Mouse (Mus musculus): ENCODE results near the gene Mamstr. TPM values are rescaled to one million over a fixed set of nuclear protein-coding genes. Genes with fewer than 3 reads are reported as not detected.

Gene Mamstr
- polyA plus RNA-seq, 1 experiment: not detected

DNA sequence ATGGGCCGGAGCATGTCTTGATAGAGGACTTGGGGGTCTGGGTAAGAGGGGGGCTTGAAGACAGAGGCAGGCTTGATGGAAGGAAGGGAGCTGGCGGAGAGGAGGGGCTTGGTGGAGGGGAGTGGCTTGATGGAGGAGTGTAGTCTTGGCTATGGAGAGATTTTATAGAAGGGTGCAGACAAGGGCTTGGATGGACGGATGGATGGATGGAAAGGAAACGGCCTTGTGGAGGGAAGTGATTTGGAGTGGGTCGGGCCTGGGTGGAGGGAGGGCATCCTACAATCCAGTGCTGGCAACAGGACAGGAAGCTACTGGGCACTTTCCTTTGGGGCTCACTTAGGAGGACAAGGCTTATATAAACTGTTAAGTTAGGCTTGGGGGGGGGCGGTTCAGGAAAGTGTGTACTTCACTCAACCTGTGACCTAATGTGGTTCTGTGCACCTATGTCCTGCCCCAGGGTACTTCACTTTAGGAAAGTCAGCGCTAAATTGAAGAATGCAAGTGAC lies 13.2 kb upstream of the Mamstr start:
- peaks cover 31% of the 10 kb centered on the region for H3K9me3 ChIP-seq
- TF ChIP-seq FLI1 (IDR thresholded peaks at IDR 0.05; ENCODE audit: low read length): no peak
- no peak for TF ChIP-seq GATA1 (IDR thresholded peaks at IDR 0.05; ENCODE audit: borderline replicate concordance, low read length)
- peaks cover 80% of the 10 kb centered on the region for H3K27me3 ChIP-seq (replicated peaks)
- peaks cover 34% of the 10 kb centered on the region for H3K4me1 ChIP-seq
- no peak overlapping the region for H3K4me3 ChIP-seq (replicated peaks)
- H3K36me3 ChIP-seq (replicated peaks; ENCODE audit: low read length): no peaks in the 10 kb centered on the region

DNA sequence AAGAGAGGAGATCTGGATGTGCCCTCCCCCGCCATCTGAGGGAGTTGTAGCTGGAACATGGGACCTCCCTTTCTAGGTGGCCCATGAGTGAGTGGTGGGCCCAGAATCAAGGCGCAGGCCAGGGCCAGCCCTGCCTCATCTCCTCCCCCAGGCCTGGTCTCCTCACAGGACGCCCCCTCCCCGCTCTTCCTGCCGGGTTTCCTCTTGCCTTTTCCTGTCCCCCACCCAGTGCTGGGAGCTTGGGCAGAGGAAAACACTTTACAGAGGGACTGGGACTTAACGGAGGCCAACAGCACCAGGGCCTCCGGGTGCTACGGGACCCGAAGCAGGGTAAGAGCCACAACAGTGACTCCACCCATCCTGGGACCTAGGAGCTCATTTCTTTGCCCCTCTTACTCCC lies 12.5 kb upstream of the Mamstr start, which contains the start of gene Rasip1:
Rasip1 (plus strand) TSS at position 228 of the 400 bp plus-strand sequence.
- TF ChIP-seq GATA1 (IDR thresholded peaks at IDR 0.05; ENCODE audit: borderline replicate concordance, low read length): no peak
- TF ChIP-seq FLI1 (IDR thresholded peaks at IDR 0.05; ENCODE audit: low read length): no peak
- Histone ChIP-seq H3K4me1 (peaks cover 33% of the 10 kb centered on the region), H3K9me3 (peaks cover 34% of the 10 kb centered on the region), H3K4me3 (replicated peaks) (peak within 1 kb of the TSS; percentile 91), H3K27me3 (replicated peaks) (peaks cover 83% of the 10 kb centered on the region), H3K36me3 (replicated peaks; ENCODE audit: low read length) (no peaks in the 10 kb centered on the region)

- H3K27me3 ChIP-seq (replicated peaks): peaks cover 78% of the 10 kb centered on the region
- TF ChIP-seq FLI1 (IDR thresholded peaks at IDR 0.05; ENCODE audit: low read length) (no peak), GATA1 (IDR thresholded peaks at IDR 0.05; ENCODE audit: borderline replicate concordance, low read length) (no peak)
- peak overlapping the region; percentile 91 for H3K4me3 ChIP-seq (replicated peaks)
- H3K9me3 ChIP-seq: peaks cover 31% of the 10 kb centered on the region
- H3K36me3 ChIP-seq (replicated peaks; ENCODE audit: low read length): no peaks in the 10 kb centered on the region
- H3K4me1 ChIP-seq: peaks cover 33% of the 10 kb centered on the region
These were observed 11.1 kb upstream of the Mamstr start for GRCm38 (mm10) chr7:45628364-45629294.

GRCm38 (mm10) chr7:45630064-45630907 lies 9.5 kb upstream of the Mamstr start:
- no peak for TF ChIP-seq FLI1 (IDR thresholded peaks at IDR 0.05; ENCODE audit: low read length)
- TF ChIP-seq GATA1 (IDR thresholded peaks at IDR 0.05; ENCODE audit: borderline replicate concordance, low read length): no peak
- peaks cover 27% of the 10 kb centered on the region for H3K9me3 ChIP-seq
- peaks cover 39% of the 10 kb centered on the region for H3K4me1 ChIP-seq
- peaks cover 62% of the 10 kb centered on the region for H3K27me3 ChIP-seq (replicated peaks)
- no peaks in the 10 kb centered on the region for H3K36me3 ChIP-seq (replicated peaks; ENCODE audit: low read length)
- no peak overlapping the region for H3K4me3 ChIP-seq (replicated peaks)

DNA sequence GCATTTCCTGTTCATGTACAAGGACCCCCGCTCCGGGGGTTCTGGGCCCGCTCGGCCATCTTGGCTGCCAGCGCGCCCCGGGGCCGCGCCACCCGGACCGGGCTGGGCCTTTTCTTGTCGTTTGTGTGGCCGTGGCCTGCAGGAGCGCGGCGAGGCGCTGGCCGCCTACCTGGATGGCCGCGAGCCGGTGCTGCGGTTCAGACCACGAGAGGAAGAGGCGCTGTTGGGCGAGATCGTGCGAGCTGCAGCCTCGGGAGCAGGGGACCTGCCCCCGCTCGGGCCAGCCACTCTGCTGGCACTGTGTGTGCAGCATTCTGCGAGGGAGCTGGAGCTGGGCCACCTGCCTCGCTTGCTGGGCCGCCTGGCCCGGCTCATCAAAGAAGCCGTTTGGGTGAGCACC lies 7.3 kb upstream of the Mamstr start:
- Histone ChIP-seq H3K27me3 (replicated peaks) (peaks cover 43% of the 10 kb centered on the region), H3K4me1 (peaks cover 34% of the 10 kb centered on the region), H3K4me3 (replicated peaks) (no peak overlapping the region), H3K9me3 (peaks cover 35% of the 10 kb centered on the region), H3K36me3 (replicated peaks; ENCODE audit: low read length) (no peaks in the 10 kb centered on the region)
- no peak for TF ChIP-seq FLI1 (IDR thresholded peaks at IDR 0.05; ENCODE audit: low read length)
- no peak for TF ChIP-seq GATA1 (IDR thresholded peaks at IDR 0.05; ENCODE audit: borderline replicate concordance, low read length)

GRCm38 (mm10) chr7:45634946-45635681 lies 4.7 kb upstream of the Mamstr start:
- peak overlapping the region; percentile 21 for H3K4me3 ChIP-seq (replicated peaks)
- H3K9me3 ChIP-seq: peaks cover 33% of the 10 kb centered on the region
- H3K27me3 ChIP-seq (replicated peaks): peaks cover 31% of the 10 kb centered on the region
- no peaks in the 10 kb centered on the region for H3K36me3 ChIP-seq (replicated peaks; ENCODE audit: low read length)
- H3K4me1 ChIP-seq: peaks cover 18% of the 10 kb centered on the region
- TF ChIP-seq GATA1 (IDR thresholded peaks at IDR 0.05; ENCODE audit: borderline replicate concordance, low read length) (no peak), FLI1 (IDR thresholded peaks at IDR 0.05; ENCODE audit: low read length) (no peak)

GRCm38 (mm10) chr7:45635711-45636688 lies 3.8 kb upstream of the Mamstr start:
- Histone ChIP-seq H3K9me3 (peaks cover 25% of the 10 kb centered on the region), H3K4me3 (replicated peaks) (no peak overlapping the region), H3K36me3 (replicated peaks; ENCODE audit: low read length) (no peaks in the 10 kb centered on the region), H3K4me1 (peaks cover 18% of the 10 kb centered on the region), H3K27me3 (replicated peaks) (peaks cover 31% of the 10 kb centered on the region)
- TF ChIP-seq GATA1 (IDR thresholded peaks at IDR 0.05; ENCODE audit: borderline replicate concordance, low read length) (no peak), FLI1 (IDR thresholded peaks at IDR 0.05; ENCODE audit: low read length) (no peak)

- Histone ChIP-seq H3K9me3 (peaks cover 11% of the 10 kb centered on the region), H3K36me3 (replicated peaks; ENCODE audit: low read length) (no peaks in the 10 kb centered on the region), H3K4me1 (peaks cover 34% of the 10 kb centered on the region)
These were observed 2.1 kb upstream of the Mamstr start for GRCm38 (mm10) chr7:45637710-45638109.

More at GRCm38 (mm10) chr7:45637710-45638109, 2.1 kb upstream of the Mamstr start:
- H3K4me3 ChIP-seq (replicated peaks): no peak overlapping the region
- no peak for TF ChIP-seq FLI1 (IDR thresholded peaks at IDR 0.05; ENCODE audit: low read length)
- no peak for TF ChIP-seq GATA1 (IDR thresholded peaks at IDR 0.05; ENCODE audit: borderline replicate concordance, low read length)
- H3K27me3 ChIP-seq (replicated peaks): peaks cover 39% of the 10 kb centered on the region
